Comparison of ENCODE assay signal across 8 mouse cellular contexts in genomic region chr15:78983436-78984285, GRCm38 (mm10). TPM values are rescaled to one million over a fixed set of nuclear protein-coding genes. Genes with fewer than 3 reads are reported as not detected.
A peak's percentile ranks its signal among the peaks of the same experiment; 100 is the strongest.
DNase-seq lines count a peak whose midpoint lies in the region; ATAC-seq and TF ChIP-seq lines count a peak whose summit lies in the region.

No protein-coding gene starts in this region.

- DNase-seq in T-cell, adult 2 months (ENCODE audit: low spot score) = peak; percentile 63
- DNase-seq in lung, postnatal 36 days = peak; percentile 72
- no peak for DNase-seq in cerebellum, adult 11-12 months

- H3K36me3 ChIP-seq in heart, embryonic 14.5 days (ENCODE audit: control insufficient read depth, insufficient read depth, low read length) = no peaks in the 10 kb centered on the region
- H3K36me3 ChIP-seq in kidney, embryonic 16.5 days (ENCODE audit: insufficient read depth, low read length) = peaks cover 6% of the 10 kb centered on the region; the same call in 1 of the 2 replicates
- H3K36me3 ChIP-seq in small intestine, adult 2 months (ENCODE audit: control insufficient read depth, insufficient read depth, low read length) = peaks cover 13% of the 10 kb centered on the region

- H3K4me2 ChIP-seq in heart, embryonic 14.5 days (ENCODE audit: low read length) = peak overlapping the region; percentile 92
- H3K4me2 ChIP-seq in kidney, embryonic 16.5 days (replicated peaks; ENCODE audit: low read depth, low read length) = peak overlapping the region; percentile 64

- WGBS in heart, embryonic 14.5 days = 1% methylated on average over 21 of the region's 21 CpGs
- WGBS in kidney, embryonic 16.5 days = 0% methylated on average over 21 of the region's 21 CpGs
- under 1% methylated on average over 21 of the region's 21 CpGs for WGBS in small intestine, adult 2 months

- TF ChIP-seq CTCF in embryonic fibroblast, embryonic 13.5 days (IDR thresholded peaks at IDR 0.05; ENCODE audit: borderline replicate concordance, insufficient read depth, low read length) = no peak
- no peak for TF ChIP-seq CTCF in small intestine, adult 2 months (IDR thresholded peaks at IDR 0.05; ENCODE audit: extremely low read depth, insufficient read length, insufficient replicate concordance, low read depth, low read length)

- H3K9ac ChIP-seq in heart, embryonic 14.5 days (ENCODE audit: low read length) = peak overlapping the region; percentile 97
- H3K9ac ChIP-seq in kidney, embryonic 16.5 days (replicated peaks; ENCODE audit: low read length) = peak overlapping the region; percentile 90

- peak; percentile 81 for ATAC-seq in CD4-positive, CD25-positive, alpha-beta regulatory T cell, adult 4 months
- ATAC-seq in heart, embryonic 14.5 days (ENCODE audit: insufficient number of reproducible peaks, insufficient read depth, low FRiP score, low read depth) = peak; percentile 64
- ATAC-seq in kidney, embryonic 16.5 days (ENCODE audit: low FRiP score, low TSS enrichment) = peak; percentile 79

- no peaks in the 10 kb centered on the region for H3K27me3 ChIP-seq in heart, embryonic 14.5 days (ENCODE audit: control insufficient read depth, insufficient read depth, low read length)
- no peaks in the 10 kb centered on the region for H3K27me3 ChIP-seq in kidney, embryonic 16.5 days (ENCODE audit: insufficient read depth, low read length)
- H3K27me3 ChIP-seq in small intestine, adult 2 months (ENCODE audit: control insufficient read depth, insufficient read depth, low read length) = no peaks in the 10 kb centered on the region

- H3K4me1 ChIP-seq in embryonic fibroblast, embryonic 13.5 days (ENCODE audit: control insufficient read depth, insufficient read depth, low read length) = peaks cover 12% of the 10 kb centered on the region; the same call in 1 of the 2 replicates
- H3K4me1 ChIP-seq in heart, embryonic 14.5 days (ENCODE audit: control insufficient read depth in 2 of 2, insufficient read depth in 2 of 2, low read length in 2 of 2) = peaks cover 49 to 65% of the 10 kb centered on the region in 2 experiments
- peaks cover 61% of the 10 kb centered on the region for H3K4me1 ChIP-seq in kidney, embryonic 16.5 days (ENCODE audit: insufficient read depth, low read length)
- H3K4me1 ChIP-seq in small intestine, adult 2 months (ENCODE audit: control insufficient read depth, insufficient read depth, insufficient read length, low read length) = peaks cover 10% of the 10 kb centered on the region

- H3K27ac ChIP-seq in embryonic fibroblast, embryonic 13.5 days (ENCODE audit: insufficient read depth, low read length) = peak overlapping the region; percentile 67
- H3K27ac ChIP-seq in heart, embryonic 14.5 days (replicated peaks in 1 of 2; ENCODE audit: control insufficient read depth in 1 of 2, insufficient read depth in 1 of 2, low read depth in 2 of 2, low read length in 2 of 2) = peak overlapping the region; percentile 91 to 97
- H3K27ac ChIP-seq in kidney, embryonic 16.5 days (ENCODE audit: low read length) = peak overlapping the region; percentile 93
- peak overlapping the region; percentile 99 for H3K27ac ChIP-seq in small intestine, adult 2 months (ENCODE audit: insufficient read depth, low read depth, low read length)

- TF ChIP-seq POLR2A in embryonic fibroblast, embryonic 13.5 days (IDR thresholded peaks at IDR 0.05; ENCODE audit: low read depth, low read length) = peak; percentile 56
- TF ChIP-seq POLR2A in small intestine, adult 2 months (IDR thresholded peaks at IDR 0.05; ENCODE audit: low read depth, low read length) = no peak; the same call in 1 of the 2 replicates

- peak overlapping the region; percentile 82 for H3K4me3 ChIP-seq in embryonic fibroblast, embryonic 13.5 days (ENCODE audit: insufficient read depth, low read length)
- H3K4me3 ChIP-seq in heart, embryonic 14.5 days (ENCODE audit: control insufficient read depth in 1 of 2, insufficient read depth in 1 of 2, low read depth in 1 of 2, low read length in 2 of 2) = peak overlapping the region; percentile 95
- peak overlapping the region; percentile 69 for H3K4me3 ChIP-seq in kidney, embryonic 16.5 days (ENCODE audit: low read length)
- peak overlapping the region; percentile 95 for H3K4me3 ChIP-seq in small intestine, adult 2 months (ENCODE audit: low read depth, low read length)

- H3K9me3 ChIP-seq in heart, embryonic 14.5 days (ENCODE audit: control insufficient read depth, low read length) = no peaks in the 10 kb centered on the region
- no peaks in the 10 kb centered on the region for H3K9me3 ChIP-seq in kidney, embryonic 16.5 days (ENCODE audit: low read length)

RNA-seq across cellular contexts. Expression of gene Triobp, which starts 36.1 kb away (rescaled TPM):
- polyA plus RNA-seq in CD4-positive, CD25-positive, alpha-beta regulatory T cell, adult 4 months (2017; shearing (Covaris generic)) = 10 to 100 TPM; 15.6 to 20.0 TPM
- polyA plus RNA-seq in embryonic fibroblast, embryonic 13.5 days (2011; ENCODE audit: insufficient read length, low read depth, missing spikeins) = 34.2 and 45.6 TPM in 2 replicates
- 34.9 and 41.1 TPM in 2 replicates for polyA plus RNA-seq in heart, embryonic 14.5 days (2014; fragmentation: Nextera tagmentation; extraction: Ambion mirVana)
- polyA plus RNA-seq in kidney, embryonic 16.5 days (2015; fragmentation: Nextera tagmentation; extraction: Ambion mirVana) = 67.3 and 78.4 TPM in 2 replicates
- 43.3 and 123 TPM in 2 replicates for polyA plus RNA-seq in small intestine, adult 2 months (2012; rRNA removed)

RNA-seq across cellular contexts. Expression of gene H1f0, which starts 44.6 kb away (rescaled TPM):
- 10 to 100 TPM; 20.7 to 33.3 TPM for polyA plus RNA-seq in CD4-positive, CD25-positive, alpha-beta regulatory T cell, adult 4 months (2017; shearing (Covaris generic))
- 107 and 206 TPM in 2 replicates for polyA plus RNA-seq in embryonic fibroblast, embryonic 13.5 days (2011; ENCODE audit: insufficient read length, low read depth, missing spikeins)
- 102 and 117 TPM in 2 replicates for polyA plus RNA-seq in heart, embryonic 14.5 days (2014; fragmentation: Nextera tagmentation; extraction: Ambion mirVana)
- polyA plus RNA-seq in kidney, embryonic 16.5 days (2015; fragmentation: Nextera tagmentation; extraction: Ambion mirVana) = 521 and 528 TPM in 2 replicates
- polyA plus RNA-seq in small intestine, adult 2 months (2012; rRNA removed) = 120 and 218 TPM in 2 replicates

RNA-seq across cellular contexts. Expression of gene Nol12, which starts 48.9 kb away (rescaled TPM):
- 10 to 100 TPM; 45.5 to 46.5 TPM for polyA plus RNA-seq in CD4-positive, CD25-positive, alpha-beta regulatory T cell, adult 4 months (2017; shearing (Covaris generic))
- 46.6 and 55.4 TPM in 2 replicates for polyA plus RNA-seq in embryonic fibroblast, embryonic 13.5 days (2011; ENCODE audit: insufficient read length, low read depth, missing spikeins)
- 30.5 and 32.6 TPM in 2 replicates for polyA plus RNA-seq in heart, embryonic 14.5 days (2014; fragmentation: Nextera tagmentation; extraction: Ambion mirVana)
- 55.0 and 59.9 TPM in 2 replicates for polyA plus RNA-seq in kidney, embryonic 16.5 days (2015; fragmentation: Nextera tagmentation; extraction: Ambion mirVana)
- 7.3 and 11.7 TPM in 2 replicates for polyA plus RNA-seq in small intestine, adult 2 months (2012; rRNA removed)

RNA-seq across cellular contexts. Expression of gene Lgals1, which starts 57.1 kb away (rescaled TPM):
- 100 to 1,000 TPM; 366 to 481 TPM for polyA plus RNA-seq in CD4-positive, CD25-positive, alpha-beta regulatory T cell, adult 4 months (2017; shearing (Covaris generic))
- polyA plus RNA-seq in embryonic fibroblast, embryonic 13.5 days (2011; ENCODE audit: insufficient read length, low read depth, missing spikeins) = 4,027 and 4,662 TPM in 2 replicates
- polyA plus RNA-seq in heart, embryonic 14.5 days (2014; fragmentation: Nextera tagmentation; extraction: Ambion mirVana) = 708 and 842 TPM in 2 replicates
- 659 and 673 TPM in 2 replicates for polyA plus RNA-seq in kidney, embryonic 16.5 days (2015; fragmentation: Nextera tagmentation; extraction: Ambion mirVana)
- polyA plus RNA-seq in small intestine, adult 2 months (2012; rRNA removed) = 51.7 and 77.0 TPM in 2 replicates

RNA-seq across cellular contexts. Expression of gene Galr3, which starts 58.0 kb away (rescaled TPM):
- not detected for polyA plus RNA-seq in CD4-positive, CD25-positive, alpha-beta regulatory T cell, adult 4 months (2017; shearing (Covaris generic))
- polyA plus RNA-seq in embryonic fibroblast, embryonic 13.5 days (2011; ENCODE audit: insufficient read length, low read depth, missing spikeins) = not detected in 2 replicates
- not detected in 2 replicates for polyA plus RNA-seq in heart, embryonic 14.5 days (2014; fragmentation: Nextera tagmentation; extraction: Ambion mirVana)
- not detected in 2 replicates for polyA plus RNA-seq in kidney, embryonic 16.5 days (2015; fragmentation: Nextera tagmentation; extraction: Ambion mirVana)
- 2.2 and 8.0 TPM in 2 replicates for polyA plus RNA-seq in small intestine, adult 2 months (2012; rRNA removed)
